Mouse (Mus musculus): Measurements from ENCODE around the gene Olfr1261.

GRCm38 (mm10) chr2:89974184-89974583 is 16.8 kb upstream of the Olfr1261 start, which contains the start of gene Olfr1260:
- TF ChIP-seq CTCF (IDR thresholded peaks at IDR 0.05; ENCODE audit: borderline replicate concordance, insufficient read depth, low read depth, low read length) (no peak), POLR2A (IDR thresholded peaks at IDR 0.05; ENCODE audit: borderline replicate concordance, insufficient read depth, low read length) (no peak)

Measured in cerebellum, adult 2 months (tissue).